Mouse (Mus musculus): Measurements from ENCODE around the gene Trmt11. TPM values are rescaled to one million over a fixed set of nuclear protein-coding genes. Genes with fewer than 3 reads are reported as not detected.
"Not testable (repeated sequence)": the region's sequence is repeated elsewhere in the genome, so short reads cannot be mapped to it uniquely, and the experiment has no call there.

Trmt11 gene
- polyA plus RNA-seq, 1 experiment from 2014 or later = 26.8 TPM

DNA sequence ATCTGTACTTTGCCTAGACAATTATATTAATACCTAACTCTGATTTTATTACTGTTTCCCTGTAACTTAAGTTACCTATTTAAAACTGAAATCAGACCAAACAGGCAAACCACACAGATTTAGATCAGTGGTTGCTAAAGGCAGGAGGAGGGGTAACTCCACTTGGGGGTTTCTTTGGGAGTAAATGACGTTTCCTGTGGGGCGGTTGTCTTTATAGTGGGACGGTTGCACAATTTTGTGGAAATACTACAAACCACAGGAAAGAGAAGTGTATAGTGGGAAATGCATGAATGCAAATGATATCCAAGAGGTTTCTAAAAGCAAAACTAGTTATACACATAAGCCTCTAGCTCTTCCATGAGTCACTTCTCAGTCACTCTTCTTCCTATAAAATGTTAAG is 50.6 kb downstream of the Trmt11 start:
- H3K4me3 ChIP-seq (replicated peaks) = no peak overlapping the region
- H3K4me2 ChIP-seq (replicated peaks) = no peak overlapping the region
- H3K27me3 ChIP-seq (replicated peaks) = no peaks in the 10 kb centered on the region
- 90% methylated on average over 3 of the region's 3 CpGs for WGBS
- H3K9ac ChIP-seq = no peak overlapping the region
- H3K4me1 ChIP-seq (replicated peaks) = no peaks in the 10 kb centered on the region
- H3K36me3 ChIP-seq = peaks cover 4% of the 10 kb centered on the region; the same call in 1 of the 2 replicates
- H3K27ac ChIP-seq = no peak overlapping the region
- H3K9me3 ChIP-seq = no peaks in the 10 kb centered on the region
- ATAC-seq = no peak

DNA sequence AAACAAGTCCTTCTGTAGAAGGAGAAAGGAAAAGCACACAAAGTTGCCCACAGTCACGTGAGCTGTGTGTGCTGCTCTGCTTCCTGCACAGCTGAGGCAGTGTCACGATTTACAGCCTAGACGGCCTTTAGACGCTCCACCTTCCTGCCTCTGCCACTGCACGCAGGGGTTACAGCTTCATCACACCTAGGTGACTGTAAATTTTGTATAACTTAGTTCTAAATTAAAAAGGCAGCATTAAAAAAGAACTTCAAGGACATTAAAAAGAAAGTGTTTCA is 62.1 kb downstream of the Trmt11 start:
- Histone ChIP-seq H3K27ac (no peak overlapping the region), H3K4me1 (replicated peaks) (no peaks in the 10 kb centered on the region), H3K36me3 (peaks cover 4% of the 10 kb centered on the region; the same call in 1 of the 2 replicates), H3K9me3 (no peaks in the 10 kb centered on the region), H3K9ac (no peak overlapping the region), H3K4me2 (replicated peaks) (no peak overlapping the region), H3K27me3 (replicated peaks) (no peaks in the 10 kb centered on the region), H3K4me3 (replicated peaks) (no peak overlapping the region)
- no peak for ATAC-seq
- WGBS = 58% methylated on average over 5 of the region's 5 CpGs

DNA sequence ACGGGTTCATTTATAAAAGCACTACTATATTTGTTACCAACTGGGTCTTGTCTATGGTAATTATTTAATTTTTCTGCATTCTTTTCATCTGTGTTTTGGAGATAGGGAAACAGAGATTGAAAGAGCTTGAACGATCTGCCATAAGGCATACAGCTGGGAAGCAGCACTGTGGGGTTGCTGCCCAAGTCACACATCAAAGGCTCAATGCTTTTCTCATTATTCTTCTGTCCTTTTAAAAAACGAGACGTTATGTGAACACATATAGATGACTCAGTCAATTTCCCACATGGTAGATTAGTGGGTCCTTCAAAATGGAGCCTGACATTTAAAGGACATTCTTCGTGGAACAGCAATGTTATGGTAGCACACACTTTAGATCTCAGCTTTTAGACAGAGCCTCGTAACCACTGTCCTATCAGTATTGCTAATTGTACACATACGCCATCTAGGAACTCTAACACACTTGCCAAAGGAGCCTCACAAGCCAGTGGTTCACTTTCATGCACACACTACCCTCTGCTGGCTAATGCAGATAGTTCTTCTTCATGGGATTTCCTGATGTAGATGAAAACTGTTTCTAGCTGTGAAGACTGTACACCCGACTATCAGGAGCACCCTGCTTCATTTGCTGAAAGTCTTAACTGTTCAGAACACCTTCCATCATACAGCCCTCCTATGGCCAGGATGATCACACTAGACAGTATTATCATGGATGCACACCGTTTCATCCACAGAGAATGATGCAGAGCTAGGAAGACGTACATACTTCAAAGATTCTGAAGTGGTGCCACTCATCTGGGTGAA is 62.6 kb downstream of the Trmt11 start:
- 0 out of 2 replicates have a peak, but pooled peaks have one; percentile 34 for ATAC-seq
- Histone ChIP-seq H3K27me3 (replicated peaks) (no peaks in the 10 kb centered on the region), H3K4me1 (replicated peaks) (no peaks in the 10 kb centered on the region), H3K4me2 (replicated peaks) (no peak overlapping the region), H3K36me3 (peaks cover 4% of the 10 kb centered on the region; the same call in 1 of the 2 replicates), H3K4me3 (replicated peaks) (no peak overlapping the region), H3K9me3 (no peaks in the 10 kb centered on the region), H3K27ac (no peak overlapping the region), H3K9ac (no peak overlapping the region)
- WGBS = 71% methylated on average over 10 of the region's 10 CpGs

DNA sequence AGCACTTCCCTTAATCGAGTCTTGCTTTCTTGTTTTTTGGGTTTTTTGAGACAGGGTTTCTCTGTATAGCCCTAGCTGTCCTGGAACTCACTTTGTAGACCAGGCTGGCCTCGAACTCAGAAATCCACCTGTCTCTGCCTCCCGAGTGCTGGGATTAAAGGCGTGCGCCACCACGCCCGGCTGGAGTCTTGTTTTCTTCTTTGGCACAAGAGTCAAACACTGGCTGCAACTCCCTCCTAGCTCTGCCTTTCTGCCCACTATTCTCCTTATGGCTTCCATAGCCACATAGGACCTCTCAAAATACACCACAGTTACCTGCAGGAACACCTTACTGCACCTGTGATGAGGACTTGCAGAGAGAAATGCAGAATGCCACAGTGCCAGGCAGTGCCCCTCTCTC is 64.6 kb downstream of the Trmt11 start:
- H3K27ac ChIP-seq; H3K9me3 ChIP-seq; H3K4me2 ChIP-seq (replicated peaks); H3K4me3 ChIP-seq (replicated peaks); H3K27me3 ChIP-seq (replicated peaks); H3K36me3 ChIP-seq; H3K9ac ChIP-seq; H3K4me1 ChIP-seq (replicated peaks); ATAC-seq: not testable (repeated sequence)
- 93% methylated on average over 7 of the region's 7 CpGs for WGBS

DNA sequence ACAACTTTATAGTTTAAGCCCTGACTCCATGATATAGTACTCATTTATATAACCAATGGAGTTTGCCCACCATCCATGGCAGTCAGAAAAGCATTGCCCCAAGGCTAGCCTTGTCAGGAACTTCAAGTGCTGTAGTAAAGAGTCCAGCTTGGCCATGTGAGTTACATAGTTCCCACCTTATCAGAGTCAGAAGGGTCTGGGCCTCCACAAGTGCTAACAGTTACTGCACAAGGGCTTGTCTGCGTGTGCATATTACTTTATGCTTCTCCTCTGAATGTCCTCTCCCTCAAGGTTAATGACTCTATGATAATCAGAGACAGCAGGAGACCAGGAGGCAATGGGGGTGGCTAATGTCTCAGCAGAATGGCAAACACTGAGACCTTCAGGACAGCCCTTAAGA is 73.4 kb downstream of the Trmt11 start:
- Histone ChIP-seq H3K36me3 (no peaks in the 10 kb centered on the region), H3K27ac (no peak overlapping the region), H3K27me3 (replicated peaks) (no peaks in the 10 kb centered on the region), H3K4me2 (replicated peaks) (no peak overlapping the region), H3K9me3 (no peaks in the 10 kb centered on the region), H3K4me3 (replicated peaks) (no peak overlapping the region), H3K4me1 (replicated peaks) (no peaks in the 10 kb centered on the region), H3K9ac (no peak overlapping the region)
- peak; percentile 41; the same call in 1 of the 2 replicates for ATAC-seq
- WGBS = 89% methylated on average over 1 of the region's 1 CpGs

DNA sequence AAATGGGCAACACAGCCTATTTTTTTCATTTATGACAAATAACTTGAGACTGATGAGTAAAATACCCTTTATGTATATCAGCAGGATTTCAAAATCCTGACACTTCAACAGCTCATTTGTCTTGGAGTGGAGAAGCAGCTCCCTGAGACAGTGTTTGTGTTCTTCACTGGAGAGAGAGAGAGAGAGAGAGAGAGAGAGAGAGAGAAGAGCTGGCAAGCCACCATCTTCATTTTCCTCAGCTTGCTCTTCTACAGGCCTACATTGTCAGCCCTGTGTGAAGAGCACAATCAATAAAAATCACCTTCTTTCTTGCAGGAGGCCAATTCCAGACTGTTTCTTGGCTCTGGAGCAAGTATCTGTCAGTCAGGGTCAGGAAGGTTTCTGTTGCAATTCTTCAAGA is 78.8 kb downstream of the Trmt11 start:
- Histone ChIP-seq H3K4me1 (replicated peaks) (no peaks in the 10 kb centered on the region), H3K27ac (no peak overlapping the region), H3K27me3 (replicated peaks) (no peaks in the 10 kb centered on the region), H3K36me3 (no peaks in the 10 kb centered on the region), H3K9ac (no peak overlapping the region), H3K4me3 (replicated peaks) (no peak overlapping the region), H3K4me2 (replicated peaks) (no peak overlapping the region), H3K9me3 (no peaks in the 10 kb centered on the region)
- ATAC-seq = no peak

DNA sequence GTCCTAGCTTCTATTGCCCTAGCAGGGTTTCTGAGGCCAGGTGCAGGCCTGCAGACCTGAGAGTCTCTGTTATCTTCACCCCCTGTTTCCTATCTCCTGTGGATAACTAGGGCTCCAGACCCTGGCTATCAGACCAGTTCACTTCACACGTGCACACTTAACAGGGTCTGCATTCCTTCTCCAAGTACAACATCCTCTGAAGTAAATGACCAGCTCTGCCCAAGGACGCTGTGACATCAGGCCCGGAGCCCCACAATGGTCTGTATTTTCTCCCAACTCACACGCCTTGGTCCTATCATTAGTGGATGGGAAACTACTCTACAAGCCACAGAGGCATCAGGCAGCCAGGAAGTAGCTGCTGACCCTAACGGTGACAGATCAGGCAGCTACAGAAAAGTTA is 81.4 kb downstream of the Trmt11 start:
- H3K27me3 ChIP-seq (replicated peaks) = no peaks in the 10 kb centered on the region
- H3K4me2 ChIP-seq (replicated peaks) = no peak overlapping the region
- H3K36me3 ChIP-seq = no peaks in the 10 kb centered on the region
- H3K9me3 ChIP-seq = no peaks in the 10 kb centered on the region
- no peaks in the 10 kb centered on the region for H3K4me1 ChIP-seq (replicated peaks)
- no peak overlapping the region for H3K27ac ChIP-seq
- ATAC-seq = no peak
- WGBS = 74% methylated on average over 5 of the region's 5 CpGs
- no peak overlapping the region for H3K9ac ChIP-seq
- no peak overlapping the region for H3K4me3 ChIP-seq (replicated peaks)

DNA sequence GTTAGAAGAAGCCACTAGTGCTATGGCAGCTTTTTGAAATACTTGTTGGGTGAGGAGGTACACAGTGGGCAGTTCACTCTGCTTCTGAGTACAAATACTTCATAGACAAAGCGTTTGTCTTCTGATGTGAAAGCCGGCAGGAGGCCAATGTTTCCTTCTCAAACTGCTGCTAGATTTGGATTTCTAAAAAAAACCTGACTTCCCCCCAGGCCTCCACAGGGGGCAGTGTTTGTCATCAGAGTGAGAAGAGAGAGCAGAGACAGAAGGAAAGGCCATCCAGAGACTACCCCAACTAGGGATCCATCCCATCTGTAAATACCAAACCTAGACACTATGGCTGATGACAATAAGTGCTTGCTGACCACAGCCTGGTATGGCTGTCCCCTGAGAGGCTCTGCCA is 83.3 kb downstream of the Trmt11 start:
- Histone ChIP-seq H3K9me3 (no peaks in the 10 kb centered on the region), H3K4me1 (replicated peaks) (no peaks in the 10 kb centered on the region), H3K9ac (no peak overlapping the region), H3K27ac (no peak overlapping the region), H3K4me2 (replicated peaks) (no peak overlapping the region), H3K4me3 (replicated peaks) (no peak overlapping the region), H3K36me3 (no peaks in the 10 kb centered on the region), H3K27me3 (replicated peaks) (no peaks in the 10 kb centered on the region)
- no peak for ATAC-seq
- WGBS = 50% methylated on average over 2 of the region's 2 CpGs

DNA sequence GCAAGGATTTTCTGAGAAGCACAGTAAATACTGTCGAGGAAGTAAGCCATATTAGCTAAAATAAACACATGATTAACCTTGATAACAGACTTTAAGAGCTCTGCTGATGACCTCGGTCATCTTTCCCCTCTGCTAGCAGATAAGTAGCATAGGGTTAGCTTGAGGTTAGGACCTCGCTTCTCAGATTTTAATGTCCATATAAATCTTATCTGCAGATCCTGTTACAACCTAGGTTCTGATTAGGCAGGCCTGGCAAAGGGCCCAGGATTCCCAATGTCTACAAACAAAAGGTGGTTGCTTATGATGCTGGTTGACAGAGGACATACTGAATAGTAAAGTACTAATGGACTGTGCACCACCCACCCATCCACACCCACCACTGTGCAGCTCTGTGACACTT is 83.8 kb downstream of the Trmt11 start:
- 19% methylated on average over 3 of the region's 3 CpGs for WGBS
- Histone ChIP-seq H3K9ac (no peak overlapping the region), H3K4me2 (replicated peaks) (no peak overlapping the region), H3K4me1 (replicated peaks) (no peaks in the 10 kb centered on the region), H3K4me3 (replicated peaks) (no peak overlapping the region), H3K36me3 (no peaks in the 10 kb centered on the region), H3K9me3 (no peaks in the 10 kb centered on the region), H3K27me3 (replicated peaks) (no peaks in the 10 kb centered on the region), H3K27ac (no peak overlapping the region)
- no peak for ATAC-seq

DNA sequence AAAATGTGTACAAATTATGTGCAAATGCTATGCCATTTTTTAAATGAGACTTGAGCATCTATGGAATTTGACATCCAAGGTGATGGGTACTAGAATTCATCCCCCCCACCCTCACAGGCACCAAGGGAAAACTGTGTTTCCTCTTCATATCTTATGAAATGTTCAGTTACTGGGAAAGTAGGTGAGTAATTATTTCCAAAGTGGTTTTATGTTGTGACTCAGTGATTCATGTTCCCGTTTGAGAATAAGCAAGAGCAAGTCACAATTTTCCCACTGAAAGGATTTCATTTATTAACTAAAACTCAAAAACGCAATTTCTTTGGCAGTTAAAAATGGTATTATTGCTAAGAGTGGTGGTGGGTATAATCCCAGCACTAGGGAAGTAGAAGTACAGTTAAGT is 95.8 kb downstream of the Trmt11 start:
- H3K4me3 ChIP-seq (replicated peaks) = no peak overlapping the region
- H3K27ac ChIP-seq = no peak overlapping the region
- H3K36me3 ChIP-seq = no peaks in the 10 kb centered on the region
- ATAC-seq = no peak
- no peaks in the 10 kb centered on the region for H3K27me3 ChIP-seq (replicated peaks)
- H3K9ac ChIP-seq = no peak overlapping the region
- 83% methylated on average over 2 of the region's 2 CpGs for WGBS
- no peak overlapping the region for H3K4me2 ChIP-seq (replicated peaks)
- no peaks in the 10 kb centered on the region for H3K9me3 ChIP-seq
- H3K4me1 ChIP-seq (replicated peaks) = no peaks in the 10 kb centered on the region

DNA sequence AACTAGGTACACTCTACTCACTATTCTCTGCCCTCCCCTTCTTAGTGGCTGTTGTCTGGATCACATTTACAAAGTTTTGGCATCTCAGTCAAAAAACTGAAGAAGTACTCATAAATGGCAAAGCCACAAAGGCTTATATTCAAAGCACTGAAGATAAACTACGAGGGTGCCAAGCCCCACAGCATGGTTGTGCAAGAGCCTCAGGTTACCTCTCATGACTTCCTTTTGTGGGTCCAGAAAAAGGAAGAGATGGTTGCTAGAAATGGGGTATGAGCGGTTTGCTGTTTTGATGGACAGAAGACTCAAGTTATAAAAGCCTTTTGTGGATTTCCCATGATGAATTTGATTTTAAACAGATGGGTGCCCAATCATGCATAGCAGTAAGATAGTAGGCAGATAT is 97.4 kb downstream of the Trmt11 start:
- no peak for ATAC-seq
- WGBS = 78% methylated on average over 2 of the region's 2 CpGs
- no peaks in the 10 kb centered on the region for H3K9me3 ChIP-seq

DNA sequence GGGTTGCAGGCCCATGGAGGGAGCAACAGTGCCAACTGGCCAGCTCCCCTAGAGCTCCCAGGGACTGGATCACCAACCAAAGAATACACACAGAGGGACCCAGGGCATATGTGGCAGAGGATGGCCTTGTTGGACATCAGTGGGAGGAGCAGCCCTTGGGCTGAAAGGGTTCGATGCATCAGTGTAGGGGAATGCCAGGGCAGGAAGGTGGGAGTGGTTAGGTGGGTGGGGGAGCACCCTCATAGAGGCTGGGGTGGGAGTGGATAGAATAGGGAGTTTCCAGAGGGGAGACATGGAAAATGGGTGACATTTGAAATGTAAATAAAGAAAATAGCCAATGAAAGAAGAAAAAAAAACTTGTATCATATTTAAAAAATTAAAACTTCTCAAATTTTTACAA is 97.8 kb downstream of the Trmt11 start:
- H3K9me3 ChIP-seq = no peaks in the 10 kb centered on the region
- H3K4me2 ChIP-seq (replicated peaks) = no peak overlapping the region
- H3K4me1 ChIP-seq (replicated peaks) = no peaks in the 10 kb centered on the region
- ATAC-seq = no peak
- no peaks in the 10 kb centered on the region for H3K27me3 ChIP-seq (replicated peaks)
- no peak overlapping the region for H3K4me3 ChIP-seq (replicated peaks)
- no peak overlapping the region for H3K27ac ChIP-seq
- 89% methylated on average over 1 of the region's 1 CpGs for WGBS
- no peak overlapping the region for H3K9ac ChIP-seq
- H3K36me3 ChIP-seq = no peaks in the 10 kb centered on the region

More for the DNA sequence above, 97.4 kb downstream of the Trmt11 start:
- no peaks in the 10 kb centered on the region for H3K36me3 ChIP-seq
- H3K27me3 ChIP-seq (replicated peaks) = no peaks in the 10 kb centered on the region
- no peak overlapping the region for H3K27ac ChIP-seq
- no peak overlapping the region for H3K4me2 ChIP-seq (replicated peaks)
- H3K4me3 ChIP-seq (replicated peaks) = no peak overlapping the region
- no peaks in the 10 kb centered on the region for H3K4me1 ChIP-seq (replicated peaks)
- H3K9ac ChIP-seq = no peak overlapping the region

DNA sequence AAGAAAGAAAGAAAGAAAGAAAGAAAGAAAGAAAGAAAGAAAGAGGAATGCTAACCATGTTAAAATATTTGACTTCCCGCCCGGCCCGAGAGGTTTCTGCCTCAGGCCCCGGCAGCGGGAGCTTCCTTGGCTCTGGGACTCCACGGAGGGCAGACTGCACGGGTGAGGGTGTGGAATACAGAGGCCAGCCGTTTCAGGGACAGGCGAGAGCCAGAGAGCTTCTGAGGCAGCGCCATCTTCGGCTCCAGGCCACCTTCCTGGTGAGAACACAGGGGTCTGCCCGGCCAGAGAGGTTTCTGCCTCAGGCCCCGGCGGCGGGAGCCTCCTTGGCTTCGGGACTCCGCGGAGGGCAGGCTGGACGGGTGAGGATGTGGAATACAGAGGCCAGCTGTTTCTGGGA is 102.3 kb downstream of the Trmt11 start:
- 75% methylated on average over 19 of the region's 19 CpGs for WGBS
- H3K4me2 ChIP-seq (replicated peaks); ATAC-seq: not testable (repeated sequence)

More for the DNA sequence above, 102.3 kb downstream of the Trmt11 start:
- H3K36me3 ChIP-seq; H3K27ac ChIP-seq; H3K4me1 ChIP-seq (replicated peaks); H3K4me3 ChIP-seq (replicated peaks); H3K9me3 ChIP-seq; H3K27me3 ChIP-seq (replicated peaks); H3K9ac ChIP-seq: not testable (repeated sequence)
